Mouse (Mus musculus) spleen, embryonic (tissue): Measurements from ENCODE around the gene Twsg1.
"Not testable (repeated sequence)": the region's sequence is repeated elsewhere in the genome, so short reads cannot be mapped to it uniquely, and the experiment has no call there.

ENCODE experiments used
- CTCF ChIA-PET: fragments of 350-600 bp; sonication (Branson Sonifier 250); formaldehyde crosslinking; loops from one replicate; lab custom pipeline; 2022; lab: Charles Lee

Gene Twsg1

GRCm38 (mm10) chr17:65950622-65951404 is at the start of gene Twsg1:
Gene Twsg1, minus strand, starts transcription at chr17:65951226.
- CTCF ChIA-PET, result interaction anchor here (0.6 to 1.1 kb wide), 3 partner anchors 11 to 80 kb away, joined by 7 to 13 read pairs (median 7); no protein-coding TSS in a partner anchor

DNA sequence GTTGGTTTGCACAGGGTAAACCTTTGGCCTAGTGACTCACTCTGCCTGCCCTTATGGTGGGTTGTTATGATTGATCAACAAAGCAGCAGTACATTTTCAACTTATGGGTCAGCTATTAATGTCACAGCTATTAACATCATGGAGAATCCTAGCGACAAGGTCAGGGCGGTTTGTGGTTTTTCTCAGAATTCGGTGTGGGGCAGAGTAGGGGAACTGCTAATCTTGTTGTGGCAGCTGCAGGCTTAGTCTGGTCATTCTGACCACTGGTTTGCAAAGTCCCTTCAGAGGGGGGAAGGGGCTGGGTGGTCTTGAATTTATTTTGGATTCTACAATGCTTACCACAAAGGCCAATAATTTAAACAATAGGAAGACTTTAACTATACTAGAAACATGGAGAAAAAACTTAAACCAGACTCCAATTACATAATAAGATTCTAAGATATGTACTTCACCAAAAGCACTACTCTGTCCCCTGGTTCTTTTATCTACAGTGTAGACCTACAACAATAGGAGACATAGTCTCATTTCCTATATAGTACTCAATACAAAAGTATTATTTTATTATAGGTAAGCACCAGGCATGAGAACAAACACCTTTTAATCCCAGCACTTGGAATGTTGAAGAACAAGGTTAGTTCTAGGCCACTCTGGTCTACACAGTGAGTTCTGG is 37.3 kb upstream of the Twsg1 start:
- CTCF ChIA-PET, result no interaction called here

DNA sequence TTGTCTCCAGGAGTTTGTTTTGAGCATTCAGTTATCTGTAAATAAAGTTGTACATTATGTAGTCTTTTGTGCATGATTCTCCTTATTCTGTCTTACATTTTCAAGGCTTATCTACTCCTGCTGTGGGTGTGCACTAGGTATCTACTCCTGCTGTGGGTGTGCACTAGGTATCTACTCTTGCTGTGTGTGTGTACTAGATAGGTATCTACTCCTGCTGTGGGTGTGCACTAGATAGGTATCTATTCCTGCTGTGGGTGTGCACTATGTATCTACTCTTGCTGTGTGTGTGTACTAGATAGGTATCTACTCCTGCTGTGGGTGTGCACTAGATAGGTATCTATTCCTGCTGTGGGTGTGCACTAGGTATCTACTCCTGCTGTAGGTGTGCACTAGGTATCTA is 25.7 kb upstream of the Twsg1 start:
- CTCF ChIA-PET, result not testable (repeated sequence)

GRCm38 (mm10) chr17:65967751-65968150 is 16.7 kb upstream of the Twsg1 start:
- CTCF ChIA-PET, result interaction anchor here (0.6 kb wide), 1 partner anchor 58 kb away, joined by 4 read pairs; no protein-coding TSS in a partner anchor

- CTCF ChIA-PET, result no interaction called here
Observed at GRCm38 (mm10) chr17:65962263-65962662, 11.2 kb upstream of the Twsg1 start.

DNA sequence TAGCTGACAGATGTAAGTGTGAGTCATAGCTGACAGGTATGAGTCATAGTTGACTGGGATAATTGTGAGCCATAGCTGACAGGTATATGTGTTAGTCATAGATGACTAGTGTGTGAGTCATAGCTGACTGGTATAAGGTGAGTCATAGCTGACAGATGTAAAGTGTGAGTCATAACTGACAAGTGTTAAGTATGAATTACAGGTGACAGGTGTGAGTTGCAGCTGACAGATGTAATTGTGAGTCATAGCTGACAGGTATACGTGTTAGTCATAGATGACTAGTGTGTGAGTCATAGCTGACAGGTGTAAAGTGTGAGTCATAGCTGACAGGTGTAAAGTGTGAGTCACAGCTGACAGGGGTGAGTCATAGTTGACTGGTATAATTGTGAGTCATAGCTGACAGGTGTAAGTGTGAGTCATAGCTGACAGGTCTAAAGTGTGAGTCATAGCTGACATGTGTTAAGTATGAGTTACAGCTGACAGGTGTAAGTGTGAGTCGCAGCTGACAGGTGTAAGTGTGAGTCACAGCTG is 10.6 kb upstream of the Twsg1 start:
- CTCF ChIA-PET, result interaction anchor here (0.7 kb wide), 1 partner anchor 11 kb away, joined by 7 read pairs; no protein-coding TSS in a partner anchor

- CTCF ChIA-PET, result no interaction called here
Observed at GRCm38 (mm10) chr17:65959011-65959410, 8.0 kb upstream of the Twsg1 start.

- CTCF ChIA-PET, result no interaction called here
Observed at GRCm38 (mm10) chr17:65958366-65958765, 7.3 kb upstream of the Twsg1 start.

GRCm38 (mm10) chr17:65957782-65958325 is 6.8 kb upstream of the Twsg1 start:
- CTCF ChIA-PET, result interaction anchor here (0.5 kb wide), 1 partner anchor 75 kb away, joined by 5 read pairs; no protein-coding TSS in a partner anchor

- CTCF ChIA-PET, result interaction anchor here (0.5 to 0.6 kb wide), 2 partner anchors 14 to 75 kb away, joined by 3 to 5 read pairs; no protein-coding TSS in a partner anchor
Observed at GRCm38 (mm10) chr17:65956993-65957781, 6.2 kb upstream of the Twsg1 start.

DNA sequence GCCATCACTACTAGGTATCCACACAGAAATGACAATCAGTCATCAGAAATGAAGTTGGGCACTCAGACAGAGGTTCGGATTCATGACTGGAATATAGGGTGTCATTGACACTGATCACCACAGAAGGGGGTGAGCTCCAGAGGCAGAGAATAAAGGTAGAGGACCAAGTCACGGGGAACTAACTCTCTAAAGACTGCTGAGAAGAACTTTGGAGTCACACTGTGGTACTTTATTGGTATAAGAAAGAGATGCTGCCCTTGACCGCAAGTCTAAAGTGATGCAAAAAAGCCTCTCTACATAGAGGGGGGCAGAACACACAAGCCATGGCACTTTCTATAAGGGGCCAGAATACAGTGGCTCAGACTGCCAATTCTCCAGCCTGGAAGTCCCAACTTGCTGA is 5.1 kb upstream of the Twsg1 start:
- CTCF ChIA-PET, result no interaction called here

GRCm38 (mm10) chr17:65953959-65954358 is 2.9 kb upstream of the Twsg1 start:
- CTCF ChIA-PET, result no interaction called here

- CTCF ChIA-PET, result no interaction called here
Observed at GRCm38 (mm10) chr17:65952083-65952482, 1.1 kb upstream of the Twsg1 start.

DNA sequence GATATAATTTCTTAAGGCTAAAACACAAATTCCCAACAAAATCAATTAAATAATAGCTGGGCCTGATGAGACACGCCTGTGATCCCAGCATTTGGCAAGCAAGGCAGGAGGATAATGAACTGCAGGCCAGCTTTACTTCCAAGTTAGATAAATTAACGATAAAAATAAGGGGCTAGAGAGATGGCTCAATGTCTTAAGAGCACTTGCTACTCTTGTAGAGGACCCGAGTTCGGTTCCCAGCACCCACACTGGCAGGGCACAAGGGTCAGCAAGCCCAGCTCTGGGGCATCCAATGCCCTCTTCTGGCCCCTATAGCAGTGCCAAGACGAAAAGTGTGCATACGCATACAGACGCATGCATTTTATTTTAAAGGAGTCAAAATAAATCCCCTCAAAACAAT is 843 bp downstream of the Twsg1 start:
- CTCF ChIA-PET, result interaction anchor here (0.6 to 1.1 kb wide), 3 partner anchors 11 to 43 kb away, joined by 3 to 13 read pairs (median 7); no protein-coding TSS in a partner anchor

- CTCF ChIA-PET, result no interaction called here
Observed at GRCm38 (mm10) chr17:65947307-65947706, 3.7 kb downstream of the Twsg1 start.

DNA sequence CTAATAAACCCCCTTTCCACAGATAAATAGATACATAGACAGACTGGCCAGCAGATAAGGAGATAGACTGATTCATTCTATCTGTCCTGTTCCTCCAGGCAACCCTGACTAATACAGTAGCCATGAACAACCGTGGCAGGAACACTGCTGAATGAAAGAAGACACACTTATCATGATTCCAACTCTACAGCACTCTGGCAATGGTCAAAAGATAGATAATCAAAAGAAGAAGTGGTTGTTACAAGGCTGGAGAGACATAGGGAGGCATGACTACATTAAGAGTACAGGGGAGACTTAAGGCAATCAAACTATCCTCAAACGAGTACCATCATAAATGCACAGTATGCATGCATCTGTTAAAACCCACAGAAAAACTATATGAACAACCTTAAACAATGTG is 5.6 kb downstream of the Twsg1 start:
- CTCF ChIA-PET, result no interaction called here

DNA sequence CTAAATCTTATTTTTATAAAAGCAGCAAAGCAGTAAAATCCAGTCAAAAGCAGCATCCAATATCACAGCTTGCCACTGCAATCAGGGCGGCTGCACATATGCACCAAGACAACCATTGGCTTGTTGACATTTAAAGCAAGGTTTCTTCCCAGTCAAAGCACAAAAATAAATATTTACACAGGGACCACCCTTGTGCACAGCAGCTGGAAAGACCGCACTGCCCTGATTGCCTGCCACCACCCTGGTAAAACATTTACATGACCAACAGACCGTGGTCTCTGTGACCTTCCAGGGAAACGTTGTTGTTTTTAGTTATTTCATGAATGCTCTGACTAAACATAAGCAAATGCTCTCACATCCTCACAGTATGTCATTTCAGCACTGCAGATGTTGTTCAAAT is 8.6 kb downstream of the Twsg1 start:
- CTCF ChIA-PET, result interaction anchor here (0.5 kb wide), 1 partner anchor 72 kb away, joined by 3 read pairs; no protein-coding TSS in a partner anchor

DNA sequence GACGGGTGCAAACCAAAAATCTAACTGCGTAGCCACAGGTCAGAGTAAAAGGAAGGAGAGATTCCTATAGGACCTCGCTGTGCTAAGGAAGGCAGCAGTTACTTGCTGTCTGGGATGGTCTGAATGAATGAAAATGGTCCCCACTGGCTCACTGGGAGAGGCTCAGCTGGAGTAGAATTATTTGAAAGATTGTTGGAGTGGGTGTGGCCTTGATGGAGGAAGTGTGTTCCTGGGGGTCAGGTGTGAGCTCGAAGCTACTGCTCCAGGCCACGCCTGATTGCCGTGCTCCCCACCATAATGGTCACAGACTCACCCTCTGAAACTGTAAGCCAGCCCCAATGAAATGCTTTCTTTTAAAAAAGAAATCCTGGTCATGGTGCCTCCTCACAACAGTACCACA is 9.8 kb downstream of the Twsg1 start:
- CTCF ChIA-PET, result no interaction called here

GRCm38 (mm10) chr17:65940221-65940620 is 10.8 kb downstream of the Twsg1 start:
- CTCF ChIA-PET, result interaction anchor here (0.6 to 1.3 kb wide), 2 partner anchors 52 to 56 kb away, joined by 3 to 4 read pairs; no protein-coding TSS in a partner anchor

GRCm38 (mm10) chr17:65939461-65940192 is 11.4 kb downstream of the Twsg1 start:
- CTCF ChIA-PET, result interaction anchor here (0.6 to 1.3 kb wide), 2 partner anchors 53 to 56 kb away, joined by 3 to 4 read pairs; no protein-coding TSS in a partner anchor
